Mouse (Mus musculus): ENCODE results near the gene Slc26a6. TPM values are rescaled to one million over a fixed set of nuclear protein-coding genes. Genes with fewer than 3 reads are reported as not detected.

Slc26a6 gene
- polyA plus RNA-seq, 1 experiment from 2014 or later, result 12.7 TPM

- no peak overlapping the region for H3K27ac ChIP-seq (ENCODE audit: low read depth, low read length)
- H3K4me2 ChIP-seq (ENCODE audit: low read depth, low read length, severe bottlenecking), result peak overlapping the region; percentile 53
- ATAC-seq (replicated peaks; ENCODE audit: low FRiP score) (no peak), DNase-seq (ENCODE audit: low spot score) (no peak)
- peaks cover 12% of the 10 kb centered on the region for H3K4me1 ChIP-seq (replicated peaks; ENCODE audit: control insufficient read depth, insufficient read depth, low read length)
- H3K9ac ChIP-seq (ENCODE audit: low read length), result no peak overlapping the region
- no peaks in the 10 kb centered on the region for H3K9me3 ChIP-seq (ENCODE audit: control insufficient read depth, low read length)
- H3K27me3 ChIP-seq (ENCODE audit: control insufficient read depth, insufficient read depth, low read length), result peaks cover 47% of the 10 kb centered on the region
- 66% methylated on average over 18 of the region's 18 CpGs for WGBS
- H3K4me3 ChIP-seq (ENCODE audit: low read depth, low read length), result peak overlapping the region; percentile 64; the same call in 1 of the 2 replicates
- no peaks in the 10 kb centered on the region for H3K36me3 ChIP-seq (ENCODE audit: control insufficient read depth, insufficient read depth, low read length)
Observed at GRCm38 (mm10) chr9:108827906-108828305, 25.2 kb upstream of the Slc26a6 start.

- Histone ChIP-seq H3K27me3 (ENCODE audit: control insufficient read depth, insufficient read depth, low read length) (peaks cover 39% of the 10 kb centered on the region), H3K9me3 (ENCODE audit: control insufficient read depth, low read length) (no peaks in the 10 kb centered on the region), H3K4me3 (ENCODE audit: low read depth, low read length) (peak overlapping the region; percentile 43), H3K9ac (ENCODE audit: low read length) (peak overlapping the region; percentile 23; the same call in 1 of the 2 replicates), H3K4me2 (ENCODE audit: low read depth, low read length, severe bottlenecking) (peak overlapping the region; percentile 90), H3K27ac (ENCODE audit: low read depth, low read length) (no peak overlapping the region), H3K36me3 (ENCODE audit: control insufficient read depth, insufficient read depth, low read length) (no peaks in the 10 kb centered on the region; the same call in 1 of the 2 replicates), H3K4me1 (replicated peaks; ENCODE audit: control insufficient read depth, insufficient read depth, low read length) (peaks cover 11% of the 10 kb centered on the region)
- WGBS, result 8% methylated on average over 23 of the region's 23 CpGs
- DNase-seq (ENCODE audit: low spot score), result no peak
- no peak for ATAC-seq (replicated peaks; ENCODE audit: low FRiP score)
Observed at GRCm38 (mm10) chr9:108831637-108832036, 21.4 kb upstream of the Slc26a6 start.

DNA sequence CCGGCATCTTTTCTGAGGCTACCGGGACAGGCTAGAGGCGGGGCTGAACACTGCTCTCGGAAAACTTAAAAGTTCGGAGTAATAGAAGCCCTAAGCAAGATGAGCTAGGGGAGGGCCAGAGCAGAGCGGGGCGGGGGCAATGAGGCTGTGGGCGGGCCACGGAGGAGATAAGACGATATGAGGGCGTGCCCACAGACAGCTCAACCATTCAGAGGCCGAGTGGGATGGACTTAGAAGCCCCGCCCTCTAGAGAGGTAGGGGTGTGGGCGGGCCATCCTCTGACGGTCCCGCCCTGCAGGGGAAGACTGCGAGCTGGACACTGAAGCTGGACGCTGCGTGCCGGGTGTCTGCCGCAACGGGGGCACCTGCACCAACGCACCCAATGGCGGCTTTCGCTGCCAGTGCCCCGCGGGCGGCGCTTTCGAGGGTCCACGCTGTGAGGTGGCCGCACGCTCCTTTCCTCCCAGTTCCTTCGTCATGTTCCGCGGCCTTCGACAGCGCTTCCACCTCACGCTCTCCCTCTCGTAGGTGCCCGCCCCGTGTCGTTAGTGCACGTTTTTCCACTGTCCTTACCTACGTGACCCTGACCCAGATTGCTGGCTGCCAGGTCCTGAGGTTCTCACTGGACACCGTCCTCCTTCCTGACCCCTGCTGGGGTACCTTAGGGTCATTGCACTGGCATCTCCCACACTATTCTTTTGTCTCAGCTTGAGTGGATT, 20.5 kb upstream of the Slc26a6 start:
- Histone ChIP-seq H3K4me1 (replicated peaks; ENCODE audit: control insufficient read depth, insufficient read depth, low read length) (peaks cover 6% of the 10 kb centered on the region), H3K4me2 (ENCODE audit: low read depth, low read length, severe bottlenecking) (peak overlapping the region; percentile 90), H3K9me3 (ENCODE audit: control insufficient read depth, low read length) (no peaks in the 10 kb centered on the region), H3K4me3 (ENCODE audit: low read depth, low read length) (peak overlapping the region; percentile 43), H3K27me3 (ENCODE audit: control insufficient read depth, insufficient read depth, low read length) (peaks cover 33% of the 10 kb centered on the region), H3K36me3 (ENCODE audit: control insufficient read depth, insufficient read depth, low read length) (no peaks in the 10 kb centered on the region; the same call in 1 of the 2 replicates), H3K27ac (ENCODE audit: low read depth, low read length) (no peak overlapping the region), H3K9ac (ENCODE audit: low read length) (no peak overlapping the region; the same call in 1 of the 2 replicates)
- DNase-seq (ENCODE audit: low spot score) (peak; percentile 93), ATAC-seq (replicated peaks; ENCODE audit: low FRiP score) (peak; percentile 97)
- 9% methylated on average over 46 of the region's 46 CpGs for WGBS

DNA sequence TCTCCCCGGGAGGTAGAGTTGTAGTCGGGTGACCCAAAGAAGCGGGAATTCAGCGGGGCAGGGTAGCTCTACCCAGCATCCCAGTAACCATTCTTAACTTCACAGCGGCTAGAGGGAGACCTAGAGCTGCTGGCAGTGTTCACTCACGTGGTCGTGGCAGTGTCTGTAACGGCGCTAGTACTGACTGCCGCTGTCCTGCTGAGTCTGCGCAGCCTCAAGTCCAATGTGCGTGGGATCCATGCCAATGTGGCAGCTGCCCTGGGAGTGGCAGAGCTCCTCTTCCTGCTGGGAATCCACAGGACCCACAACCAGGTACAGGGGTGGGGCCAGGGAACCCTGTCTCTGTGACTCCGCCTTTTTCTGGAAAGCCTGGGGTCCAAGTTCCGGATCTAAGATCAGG, 10.1 kb upstream of the Slc26a6 start:
- no peak overlapping the region for H3K4me3 ChIP-seq (ENCODE audit: low read depth, low read length)
- no peak; the same call in 1 of the 2 replicates for ATAC-seq (replicated peaks; ENCODE audit: low FRiP score)
- no peak for DNase-seq (ENCODE audit: low spot score)
- no peaks in the 10 kb centered on the region for H3K9me3 ChIP-seq (ENCODE audit: control insufficient read depth, low read length)
- peak overlapping the region; percentile 2; the same call in 1 of the 2 replicates for H3K9ac ChIP-seq (ENCODE audit: low read length)
- no peaks in the 10 kb centered on the region; the same call in 1 of the 2 replicates for H3K36me3 ChIP-seq (ENCODE audit: control insufficient read depth, insufficient read depth, low read length)
- no peaks in the 10 kb centered on the region for H3K4me1 ChIP-seq (replicated peaks; ENCODE audit: control insufficient read depth, insufficient read depth, low read length)
- H3K27ac ChIP-seq (ENCODE audit: low read depth, low read length), result no peak overlapping the region
- H3K27me3 ChIP-seq (ENCODE audit: control insufficient read depth, insufficient read depth, low read length), result no peaks in the 10 kb centered on the region
- peak overlapping the region; percentile 15 for H3K4me2 ChIP-seq (ENCODE audit: low read depth, low read length, severe bottlenecking)
- 16% methylated on average over 14 of the region's 14 CpGs for WGBS

DNA sequence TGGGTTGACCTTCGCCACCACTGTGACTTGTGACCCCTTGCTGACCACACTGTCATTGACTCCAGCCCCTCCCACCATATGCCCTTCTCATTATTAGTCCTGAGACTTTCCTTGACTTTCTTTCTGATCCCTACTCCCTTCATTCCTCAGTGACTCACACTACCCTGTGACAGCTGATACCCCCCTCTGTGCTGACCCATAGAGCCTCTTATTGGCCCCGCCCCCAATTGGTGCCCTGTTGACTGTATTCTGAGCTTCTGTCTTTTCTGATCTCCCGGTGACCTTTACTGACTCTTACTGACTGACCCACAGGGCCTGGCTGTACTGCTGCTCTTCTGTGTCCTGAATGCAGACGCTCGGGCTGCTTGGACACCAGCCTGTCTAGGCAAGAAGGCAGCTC, 7.7 kb upstream of the Slc26a6 start:
- Histone ChIP-seq H3K27me3 (ENCODE audit: control insufficient read depth, insufficient read depth, low read length) (no peaks in the 10 kb centered on the region), H3K9ac (ENCODE audit: low read length) (no peak overlapping the region), H3K4me1 (replicated peaks; ENCODE audit: control insufficient read depth, insufficient read depth, low read length) (no peaks in the 10 kb centered on the region), H3K4me3 (ENCODE audit: low read depth, low read length) (no peak overlapping the region), H3K4me2 (ENCODE audit: low read depth, low read length, severe bottlenecking) (no peak overlapping the region), H3K27ac (ENCODE audit: low read depth, low read length) (no peak overlapping the region), H3K9me3 (ENCODE audit: control insufficient read depth, low read length) (no peaks in the 10 kb centered on the region), H3K36me3 (ENCODE audit: control insufficient read depth, insufficient read depth, low read length) (no peaks in the 10 kb centered on the region; the same call in 1 of the 2 replicates)
- 82% methylated on average over 5 of the region's 5 CpGs for WGBS
- no peak for ATAC-seq (replicated peaks; ENCODE audit: low FRiP score)
- no peak for DNase-seq (ENCODE audit: low spot score)

GRCm38 (mm10) chr9:108847374-108847773, 5.7 kb upstream of the Slc26a6 start:
- no peak for ATAC-seq (replicated peaks; ENCODE audit: low FRiP score)
- Histone ChIP-seq H3K9ac (ENCODE audit: low read length) (no peak overlapping the region), H3K4me2 (ENCODE audit: low read depth, low read length, severe bottlenecking) (no peak overlapping the region), H3K27me3 (ENCODE audit: control insufficient read depth, insufficient read depth, low read length) (no peaks in the 10 kb centered on the region), H3K36me3 (ENCODE audit: control insufficient read depth, insufficient read depth, low read length) (no peaks in the 10 kb centered on the region; the same call in 1 of the 2 replicates), H3K4me3 (ENCODE audit: low read depth, low read length) (no peak overlapping the region), H3K4me1 (replicated peaks; ENCODE audit: control insufficient read depth, insufficient read depth, low read length) (no peaks in the 10 kb centered on the region), H3K9me3 (ENCODE audit: control insufficient read depth, low read length) (no peaks in the 10 kb centered on the region), H3K27ac (ENCODE audit: low read depth, low read length) (no peak overlapping the region)
- 92% methylated on average over 4 of the region's 4 CpGs for WGBS
- DNase-seq (ENCODE audit: low spot score), result no peak

DNA sequence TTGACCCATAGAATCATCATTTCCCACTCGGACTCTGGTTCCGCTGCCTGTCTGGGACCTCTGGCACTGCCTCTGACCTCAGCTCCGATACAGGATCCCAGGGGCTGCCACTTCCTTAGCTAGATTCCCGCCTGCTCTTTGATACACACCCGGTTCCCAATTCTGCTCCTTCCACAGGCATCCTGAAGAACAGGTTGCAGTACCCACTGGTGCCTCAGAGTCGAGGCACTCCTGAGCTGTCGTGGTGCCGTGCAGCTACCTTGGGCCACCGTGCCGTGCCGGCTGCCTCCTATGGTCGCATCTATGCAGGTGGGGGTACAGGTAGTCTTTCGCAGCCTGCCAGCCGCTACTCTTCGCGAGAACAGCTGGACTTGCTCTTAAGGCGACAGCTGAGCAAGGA, 4.7 kb upstream of the Slc26a6 start:
- Histone ChIP-seq H3K9me3 (ENCODE audit: control insufficient read depth, low read length) (no peaks in the 10 kb centered on the region), H3K4me3 (ENCODE audit: low read depth, low read length) (no peak overlapping the region), H3K4me2 (ENCODE audit: low read depth, low read length, severe bottlenecking) (no peak overlapping the region), H3K27ac (ENCODE audit: low read depth, low read length) (no peak overlapping the region), H3K36me3 (ENCODE audit: control insufficient read depth, insufficient read depth, low read length) (no peaks in the 10 kb centered on the region; the same call in 1 of the 2 replicates), H3K4me1 (replicated peaks; ENCODE audit: control insufficient read depth, insufficient read depth, low read length) (no peaks in the 10 kb centered on the region), H3K9ac (ENCODE audit: low read length) (no peak overlapping the region), H3K27me3 (ENCODE audit: control insufficient read depth, insufficient read depth, low read length) (no peaks in the 10 kb centered on the region)
- WGBS, result 80% methylated on average over 17 of the region's 17 CpGs
- DNase-seq (ENCODE audit: low spot score), result no peak
- ATAC-seq (replicated peaks; ENCODE audit: low FRiP score), result no peak

DNA sequence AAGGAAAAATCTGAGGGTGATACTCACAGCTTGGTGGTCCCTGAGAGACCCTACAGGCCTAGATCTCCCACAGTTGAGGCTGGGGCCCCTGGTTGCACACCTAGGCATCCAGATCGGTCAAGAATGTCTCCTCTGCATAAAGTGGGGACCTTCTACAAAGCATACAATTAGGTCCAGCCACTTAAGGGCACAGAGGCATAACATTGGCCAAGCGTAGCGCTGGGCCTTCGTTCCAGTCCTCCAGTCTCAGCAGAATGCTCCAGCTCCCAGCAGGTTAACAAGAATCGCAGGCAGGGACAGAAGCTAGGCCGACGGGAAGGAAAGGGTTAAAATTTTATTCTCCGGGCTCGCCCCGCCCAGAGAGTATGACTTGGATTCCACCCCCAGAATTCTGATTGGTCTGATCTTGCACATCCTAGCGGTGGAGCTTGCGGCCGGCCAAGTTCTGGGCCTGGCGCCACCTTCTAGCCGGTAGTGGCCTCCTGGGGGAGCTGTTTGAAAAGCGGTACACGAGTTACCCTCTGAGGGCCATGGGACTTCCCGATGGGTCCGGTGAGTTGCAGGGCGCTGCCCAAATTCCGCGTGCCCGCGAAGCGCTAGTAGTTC, 655 bp downstream of the Slc26a6 start:
- no peaks in the 10 kb centered on the region for H3K9me3 ChIP-seq (ENCODE audit: control insufficient read depth, low read length)
- no peaks in the 10 kb centered on the region; the same call in 1 of the 2 replicates for H3K36me3 ChIP-seq (ENCODE audit: control insufficient read depth, insufficient read depth, low read length)
- WGBS, result 2% methylated on average over 25 of the region's 25 CpGs
- H3K4me3 ChIP-seq (ENCODE audit: low read depth, low read length), result peak overlapping the region; percentile 72
- peak overlapping the region; percentile 75 for H3K27ac ChIP-seq (ENCODE audit: low read depth, low read length)
- H3K4me1 ChIP-seq (replicated peaks; ENCODE audit: control insufficient read depth, insufficient read depth, low read length), result 0 out of 2 replicates have a peak, but pooled peaks cover 1% of the 10 kb centered on the region
- peak; percentile 94 for DNase-seq (ENCODE audit: low spot score)
- peak overlapping the region; percentile 90 for H3K4me2 ChIP-seq (ENCODE audit: low read depth, low read length, severe bottlenecking)
- ATAC-seq (replicated peaks; ENCODE audit: low FRiP score), result peak; percentile 89
- H3K27me3 ChIP-seq (ENCODE audit: control insufficient read depth, insufficient read depth, low read length), result no peaks in the 10 kb centered on the region
- peak overlapping the region; percentile 72 for H3K9ac ChIP-seq (ENCODE audit: low read length)

Data from forebrain, embryonic 11.5 days (tissue).